Mouse (Mus musculus): ENCODE results near the gene Wdr91. TPM values are rescaled to one million over a fixed set of nuclear protein-coding genes. Genes with fewer than 3 reads are reported as not detected.

Gene Wdr91
- 53.7 to 74.7 TPM (median 69.7 TPM) in 4 replicates for total RNA-seq (2023)

GRCm38 (mm10) chr6:34910371-34911219 lies at the start of gene Wdr91:
Gene Wdr91 (minus strand): TSS chr6:34910876.

GRCm38 (mm10) chr6:34919956-34920355 lies 9.3 kb upstream of the Wdr91 start, which contains the start of gene Stra8:
Gene Stra8 (plus strand): TSS chr6:34920163.

GRCm38 (mm10) chr6:34877509-34878321 lies 33.0 kb downstream of the Wdr91 start, which contains the start of gene Cyren:
Gene Cyren (minus strand): TSS chr6:34878060.

GRCm38 (mm10) chr6:34862791-34863403 lies 47.8 kb downstream of the Wdr91 start, which contains the start of gene Tmem140:
Gene Tmem140 (plus strand): TSS chr6:34863146.

Other genes with a start within 250 kb of the Wdr91 start
- 4.4 to 6.2 TPM (median 5.1 TPM) in 4 replicates for gene Agbl3, start 130.4 kb downstream of the Wdr91 start, total RNA-seq (2023)
- gene Tmem140, start 47.7 kb downstream of the Wdr91 start, total RNA-seq (2023), result 5.9 to 14.9 TPM (median 13.1 TPM) in 4 replicates
- gene Cyren, start 32.8 kb downstream of the Wdr91 start, total RNA-seq (2023), result 10.6 to 15.0 TPM (median 12.1 TPM) in 4 replicates
- gene Stra8, start 9.3 kb upstream of the Wdr91 start, total RNA-seq (2023), result not detected in 4 replicates
- gene Slc23a4, start 77.5 kb upstream of the Wdr91 start, total RNA-seq (2023), result 0.27 to 0.69 TPM (median 0.36 TPM) in 3 of 4 replicates, not detected in the other
- gene Cnot4, start 222.8 kb upstream of the Wdr91 start, total RNA-seq (2023), result 46.5 to 54.2 TPM (median 51.0 TPM) in 4 replicates

All from B cell, adult 62 days (primary cell).